Mouse (Mus musculus) E14TG2a.4 (cell line): ENCODE data around the gene Uso1.

Source experiments
- H3K27me3 ChIP-seq: 2 replicates; pipeline ENCODE4 v1.6.1; 2014; ENCODE audit warnings: low read length, control low read depth; ENCODE audit not compliant: insufficient read depth
- H3K36me3 ChIP-seq: 2 replicates; pipeline ENCODE4 v1.6.1; 2014; ENCODE audit warnings: low read length, control low read depth; ENCODE audit not compliant: insufficient read depth
- H3K4me1 ChIP-seq: replicated peaks from 2 replicates; pipeline ENCODE4 v1.6.1; 2014; ENCODE audit warnings: low read depth, low read length, control low read depth
- H3K4me3 ChIP-seq: replicated peaks from 2 replicates; pipeline ENCODE4 v1.5.1; 2014; ENCODE audit warnings: mild to moderate bottlenecking, low read length
- H3K9me3 ChIP-seq: 2 replicates; pipeline ENCODE4 v1.6.1; 2014; ENCODE audit warnings: low read length, control low read depth
- CTCF ChIP-seq: conservative IDR thresholded peaks from 2 replicates; pipeline ENCODE4 v1.5.1; 2014; ENCODE audit warnings: low read length
- NANOG ChIP-seq: IDR thresholded peaks from 2 replicates; pipeline ENCODE4 v1.6.1; 2014; ENCODE audit warnings: borderline replicate concordance, low read length, mixed read lengths
- POU5F1 ChIP-seq: IDR thresholded peaks from 2 replicates; pipeline ENCODE4 v1.6.1; 2014; ENCODE audit warnings: low read length, borderline replicate concordance

The Uso1 gene

DNA sequence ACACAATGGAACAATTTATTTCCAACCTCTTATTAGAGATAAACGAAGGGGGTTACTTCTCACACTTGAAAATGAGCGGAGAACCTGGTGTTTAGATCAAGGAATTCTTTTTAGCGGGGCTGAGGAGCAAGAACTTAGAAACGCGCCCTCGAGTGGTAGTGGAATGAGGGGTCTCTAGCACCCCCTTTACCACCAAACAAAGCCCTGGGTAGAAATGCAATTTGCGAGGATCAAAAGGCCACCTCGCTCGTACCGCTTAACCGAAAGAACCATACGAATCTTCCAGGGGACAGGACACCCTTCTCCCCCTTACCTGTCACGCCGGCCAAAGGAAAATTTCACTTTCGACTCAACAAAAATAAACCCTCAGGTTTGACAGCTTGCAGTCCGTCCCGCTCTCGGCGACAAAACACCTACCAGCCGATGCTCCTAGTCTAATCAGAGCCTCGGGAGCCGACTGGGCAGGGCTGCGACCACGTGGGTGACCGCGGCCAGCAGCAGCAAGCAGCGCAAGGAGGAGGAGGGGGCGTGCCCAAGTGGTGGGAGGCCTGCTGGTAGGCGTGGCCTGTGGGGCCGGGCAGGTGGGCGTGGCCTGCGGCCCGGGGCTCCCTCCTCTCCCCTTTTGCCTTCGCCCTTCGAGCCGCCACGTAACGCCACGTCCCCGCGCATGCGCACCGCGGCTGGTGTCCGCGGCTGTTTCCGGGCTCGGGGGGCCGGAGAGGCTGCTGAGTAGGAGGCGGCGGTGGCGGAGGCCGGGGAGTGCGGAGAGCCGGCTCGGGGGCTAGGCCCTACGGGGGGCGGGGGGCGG lies at the start of gene Uso1:
TSS of gene Uso1 (plus strand) at position 700 of the 808 bp plus-strand sequence.
- Histone ChIP-seq H3K27me3 (peaks cover 15% of the 10 kb centered on the region), H3K9me3 (no peaks in the 10 kb centered on the region), H3K4me3 (peak within 1 kb of the TSS; percentile 95), H3K4me1 (peaks cover 62% of the 10 kb centered on the region), H3K36me3 (peaks cover 5% of the 10 kb centered on the region)
- no peak for TF ChIP-seq POU5F1
- TF ChIP-seq NANOG: no peak
- no peak for TF ChIP-seq CTCF

DNA sequence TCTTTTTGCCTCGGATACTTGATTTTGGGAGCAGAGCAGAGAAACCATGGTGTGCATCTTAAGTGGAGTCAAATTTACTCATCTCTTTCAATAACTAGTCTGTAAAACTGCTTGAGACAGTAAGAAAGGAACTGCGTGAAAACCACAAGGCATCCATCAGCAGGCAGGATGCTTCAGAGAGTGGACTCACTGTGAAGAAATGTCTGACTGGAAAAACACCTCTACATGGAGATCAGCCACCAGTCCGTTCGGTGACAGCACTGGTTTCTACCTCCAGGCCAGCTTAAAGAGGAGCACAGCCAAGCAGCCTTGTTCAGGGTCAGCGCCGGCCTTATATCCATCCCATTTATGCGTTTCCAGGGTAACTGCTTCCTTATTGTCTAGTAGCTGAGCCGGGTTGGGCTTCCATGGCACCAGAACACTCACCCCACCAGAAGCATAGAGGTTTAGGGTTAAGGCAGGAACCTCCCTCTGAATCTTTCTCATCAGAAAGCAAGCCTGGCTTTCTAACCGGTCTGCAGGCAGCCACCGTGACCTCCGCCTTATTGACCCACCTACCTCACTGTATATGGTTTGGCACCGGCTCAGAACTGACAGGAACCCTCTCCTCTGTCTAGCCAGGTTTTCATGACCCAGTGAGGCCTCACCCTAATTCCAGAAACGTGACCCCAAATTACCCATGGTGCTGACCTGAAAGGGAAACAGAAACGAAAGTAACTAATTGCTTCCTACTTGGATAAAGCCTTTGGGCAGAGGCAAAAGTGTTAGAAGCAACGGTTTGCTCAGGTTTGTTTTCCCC lies 44.3 kb upstream of the Uso1 start:
- Histone ChIP-seq H3K36me3 (no peaks in the 10 kb centered on the region), H3K4me1 (peaks cover 46% of the 10 kb centered on the region), H3K9me3 (no peaks in the 10 kb centered on the region), H3K4me3 (no peak overlapping the region), H3K27me3 (no peaks in the 10 kb centered on the region)
- TF ChIP-seq NANOG (no peak), POU5F1 (no peak), CTCF (no peak)

DNA sequence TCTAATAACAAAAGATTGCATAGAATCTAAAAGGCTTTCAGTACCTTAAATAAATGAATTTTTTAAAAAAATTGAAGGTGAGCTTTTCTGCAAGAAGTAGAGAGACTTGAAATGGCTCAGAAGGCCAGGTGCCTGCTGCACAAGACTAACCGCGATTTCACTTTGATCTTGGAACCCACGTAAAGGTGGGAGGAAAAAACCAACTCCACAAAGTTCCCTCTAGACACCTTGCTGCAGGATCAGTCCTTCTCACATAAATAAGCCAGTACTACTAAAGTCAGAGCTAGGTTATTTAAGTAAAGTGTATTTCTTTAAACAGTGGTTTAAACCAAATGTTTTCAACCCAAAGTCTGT lies 43.7 kb upstream of the Uso1 start:
- TF ChIP-seq POU5F1 (no peak), NANOG (no peak), CTCF (no peak)
- H3K36me3 ChIP-seq: no peaks in the 10 kb centered on the region
- no peaks in the 10 kb centered on the region for H3K9me3 ChIP-seq
- H3K27me3 ChIP-seq: no peaks in the 10 kb centered on the region
- no peak overlapping the region for H3K4me3 ChIP-seq
- H3K4me1 ChIP-seq: peaks cover 50% of the 10 kb centered on the region

DNA sequence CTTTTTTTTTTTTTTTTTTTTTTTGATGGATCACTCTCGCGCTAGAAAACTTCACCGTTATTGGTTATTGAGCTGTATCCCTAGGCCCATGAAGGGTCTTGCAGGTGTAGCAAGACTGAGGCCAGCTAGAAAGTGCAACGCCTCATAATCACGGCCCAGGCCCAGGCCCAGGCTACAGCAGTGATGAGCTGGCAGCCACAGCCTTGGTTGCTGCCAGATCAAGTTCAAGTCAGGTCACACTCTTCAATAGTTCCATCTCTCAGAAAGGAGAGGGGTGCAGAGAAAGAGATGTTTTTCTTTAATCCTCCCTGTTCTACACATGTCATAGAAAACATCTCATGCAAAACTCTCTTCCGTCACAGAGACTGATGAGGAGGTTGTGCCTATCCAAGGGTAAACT lies 41.0 kb upstream of the Uso1 start:
- peaks cover 75% of the 10 kb centered on the region for H3K4me1 ChIP-seq
- H3K4me3 ChIP-seq: no peak overlapping the region
- no peaks in the 10 kb centered on the region for H3K27me3 ChIP-seq
- no peaks in the 10 kb centered on the region for H3K9me3 ChIP-seq
- no peaks in the 10 kb centered on the region for H3K36me3 ChIP-seq
- no peak for TF ChIP-seq CTCF
- no peak for TF ChIP-seq POU5F1
- TF ChIP-seq NANOG: no peak

DNA sequence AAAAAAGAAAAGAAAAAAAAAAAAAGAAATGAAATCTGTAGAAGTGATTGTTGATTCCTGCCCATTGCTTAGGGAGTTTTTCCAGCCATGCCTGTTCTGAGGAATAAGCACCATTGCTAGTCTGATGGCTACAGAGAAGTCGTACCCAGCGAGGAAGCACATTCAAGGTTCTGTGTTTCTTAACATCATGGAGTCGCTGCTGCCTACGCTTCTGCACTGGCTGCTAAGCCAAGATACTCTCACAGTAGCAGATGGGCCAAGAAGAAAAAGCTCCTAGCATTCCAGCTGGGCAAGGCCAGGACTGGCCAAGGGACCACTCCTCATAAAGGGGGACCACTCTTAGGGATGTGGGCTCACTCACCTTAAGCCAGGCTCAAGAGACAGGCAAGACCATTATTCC lies 40.0 kb upstream of the Uso1 start:
- Histone ChIP-seq H3K9me3 (no peaks in the 10 kb centered on the region), H3K4me3 (peak overlapping the region; percentile 57), H3K4me1 (peaks cover 85% of the 10 kb centered on the region), H3K36me3 (no peaks in the 10 kb centered on the region), H3K27me3 (no peaks in the 10 kb centered on the region)
- TF ChIP-seq POU5F1: no peak
- TF ChIP-seq CTCF: no peak
- TF ChIP-seq NANOG: no peak

DNA sequence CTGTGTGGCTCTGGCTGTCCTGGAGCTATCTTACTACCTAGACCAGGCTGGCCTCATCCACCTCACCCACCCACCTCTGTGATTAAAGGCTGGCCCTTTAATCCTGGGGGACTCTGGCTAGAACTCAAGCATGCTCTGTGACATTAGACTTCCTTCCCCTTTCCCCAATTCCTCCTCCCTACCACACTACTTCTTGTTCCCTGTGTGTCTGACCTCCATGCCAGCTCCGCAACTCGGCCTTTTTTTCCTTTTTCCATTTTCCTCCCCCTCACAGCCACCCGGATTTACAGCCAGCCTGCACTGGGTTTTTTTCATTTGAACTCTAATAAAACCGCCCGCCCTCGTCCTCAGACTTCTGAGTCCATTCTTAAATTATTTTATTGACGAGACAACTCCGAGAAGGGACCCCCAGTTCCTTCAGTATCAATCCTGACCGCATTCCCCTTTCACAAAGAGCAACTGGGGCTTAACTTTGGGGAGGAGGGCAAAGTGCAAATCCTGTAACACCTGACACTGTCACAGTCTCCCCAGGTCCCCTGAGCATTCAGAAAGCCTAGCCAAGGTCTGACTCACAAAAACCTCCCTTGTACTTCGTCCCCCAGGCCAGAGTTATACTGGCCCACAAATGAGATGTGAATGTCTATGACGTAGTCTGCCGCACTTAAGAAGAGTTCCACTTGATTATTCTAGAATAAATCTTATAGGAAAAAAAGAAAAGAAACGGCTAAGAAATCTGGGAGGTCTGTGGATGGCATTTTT lies 39.2 kb upstream of the Uso1 start:
- H3K4me3 ChIP-seq: peak overlapping the region; percentile 57
- H3K36me3 ChIP-seq: no peaks in the 10 kb centered on the region
- H3K4me1 ChIP-seq: peaks cover 85% of the 10 kb centered on the region
- TF ChIP-seq NANOG (no peak), POU5F1 (no peak), CTCF (no peak)
- H3K9me3 ChIP-seq: no peaks in the 10 kb centered on the region
- no peaks in the 10 kb centered on the region for H3K27me3 ChIP-seq

DNA sequence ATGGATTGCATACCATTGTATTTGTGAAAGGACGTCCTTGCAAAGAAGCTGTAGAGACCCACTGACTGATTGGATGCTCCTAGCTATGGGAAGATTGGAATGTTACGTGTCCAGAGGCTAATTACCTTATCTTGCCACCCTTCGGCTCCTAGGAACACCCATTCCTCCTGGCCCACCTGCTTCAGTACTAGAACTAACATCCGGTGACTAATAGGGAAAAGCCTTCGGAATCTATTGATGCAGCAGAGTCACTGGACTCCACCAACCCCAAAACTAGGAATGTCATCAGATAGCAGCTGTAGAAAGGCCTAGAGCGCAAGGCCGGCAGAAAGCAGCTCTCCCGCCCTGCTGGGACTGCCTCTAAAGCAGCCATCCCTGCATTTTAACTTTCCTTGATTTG lies 36.1 kb upstream of the Uso1 start:
- TF ChIP-seq CTCF: no peak
- TF ChIP-seq POU5F1: no peak
- TF ChIP-seq NANOG: no peak
- Histone ChIP-seq H3K36me3 (no peaks in the 10 kb centered on the region), H3K4me1 (peaks cover 91% of the 10 kb centered on the region), H3K4me3 (no peak overlapping the region; the same call in 1 of the 2 replicates), H3K9me3 (no peaks in the 10 kb centered on the region), H3K27me3 (no peaks in the 10 kb centered on the region)

DNA sequence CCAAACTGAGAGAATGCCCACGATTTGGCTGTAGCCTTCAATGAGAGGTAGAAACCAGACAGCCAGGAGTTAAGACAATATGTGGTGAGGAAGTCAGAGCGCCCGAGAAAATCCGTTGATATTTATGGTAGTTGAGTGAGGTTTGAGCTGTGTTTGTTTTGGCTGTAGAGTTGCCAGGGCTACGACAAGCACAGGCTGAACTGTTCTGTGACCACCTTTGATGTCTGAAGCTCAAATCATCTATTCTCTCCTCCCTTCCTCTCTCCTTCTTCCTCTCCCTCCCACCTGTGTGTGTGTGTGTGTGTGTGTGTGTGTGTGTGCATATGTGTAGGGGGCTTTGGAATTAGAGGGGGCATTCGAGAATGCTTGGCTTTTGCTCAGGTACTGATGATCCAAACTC lies 34.7 kb upstream of the Uso1 start:
- H3K9me3 ChIP-seq: no peaks in the 10 kb centered on the region
- no peaks in the 10 kb centered on the region for H3K27me3 ChIP-seq

More for the DNA sequence above, 34.7 kb upstream of the Uso1 start:
- no peaks in the 10 kb centered on the region for H3K36me3 ChIP-seq
- peak overlapping the region; percentile 63; the same call in 1 of the 2 replicates for H3K4me3 ChIP-seq
- peaks cover 90% of the 10 kb centered on the region for H3K4me1 ChIP-seq
- TF ChIP-seq POU5F1 (no peak), NANOG (no peak), CTCF (no peak)
